Mouse (Mus musculus) intestine, embryonic 14.5 days (tissue): ENCODE measurements around the gene Unc79. TPM values are rescaled to one million over a fixed set of nuclear protein-coding genes. Genes with fewer than 3 reads are reported as not detected.

ENCODE experiments used
- microRNA-seq: library from miRNA; unstranded; fragments of <30 nt; microRNA quantifications from one replicate; pipeline ENCODE4, GENCODE M21; 2016
- polyA plus RNA-seq: library from polyadenylated mRNA; unstranded; fragments of >200 nt; fragmentation: Nextera tagmentation; extraction: Ambion mirVana; gene quantifications from 2 replicates; pipeline ENCODE4 v1.2.1, GENCODE M21; 2014

Gene Unc79
- polyA plus RNA-seq, 1 experiment from 2014 or later, result 0.81 TPM

Small RNA genes lying within 50 kb of the gene (microRNA-seq; reads per million reads assigned to microRNA genes)
- gene Gm44324, result not detected

Other genes starting within 250 kb of the Unc79 start
- gene Itpk1, start 243.9 kb upstream of the Unc79 start, polyA plus RNA-seq, result 25.7 and 31.5 TPM in 2 replicates
- gene Moap1, start 205.2 kb upstream of the Unc79 start, polyA plus RNA-seq, result 21.0 and 27.3 TPM in 2 replicates
- gene Tmem251, start 205.1 kb upstream of the Unc79 start, polyA plus RNA-seq, result 12.6 and 14.7 TPM in 2 replicates
- not detected in 2 replicates for gene Gm28051, start 191.1 kb upstream of the Unc79 start, polyA plus RNA-seq
- 26.5 and 30.4 TPM in 2 replicates for gene Gon7, start 191.1 kb upstream of the Unc79 start, polyA plus RNA-seq
- gene Ubr7, start 190.9 kb upstream of the Unc79 start, polyA plus RNA-seq, result 45.7 and 50.9 TPM in 2 replicates
- 24.2 TPM in 2 replicates for gene Gm20604, start 190.2 kb upstream of the Unc79 start, polyA plus RNA-seq
- gene Btbd7, start 70.4 kb upstream of the Unc79 start, polyA plus RNA-seq, result 19.7 and 22.0 TPM in 2 replicates
- gene Cox8c, start 49.5 kb upstream of the Unc79 start, polyA plus RNA-seq, result not detected in 2 replicates